Mouse (Mus musculus): ENCODE measurements around the gene Kptn.

The Kptn gene

DNA sequence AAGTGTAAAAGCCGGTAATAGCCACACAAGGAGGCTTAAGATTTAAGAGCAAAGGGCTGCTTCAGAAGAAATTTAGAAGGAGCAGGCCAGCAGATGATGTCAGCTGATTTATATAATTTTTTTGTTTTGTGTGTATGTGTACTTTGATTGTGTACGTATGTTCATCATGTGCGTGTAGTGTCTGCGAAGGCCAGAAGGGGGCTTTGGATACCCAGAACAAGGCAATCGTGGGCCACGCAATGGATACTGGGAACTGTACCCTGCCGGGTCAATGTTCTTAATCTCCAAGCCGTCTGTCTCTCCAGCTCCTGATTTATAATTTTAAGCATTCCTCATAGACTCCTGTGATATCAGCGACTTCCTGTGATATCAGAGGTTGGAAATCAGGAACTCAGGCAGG is 41.6 kb downstream of the Kptn start:
- DNase-seq (ENCODE audit: low read depth, low spot score), result no peak

- DNase-seq (ENCODE audit: low read depth, low spot score), result no peak
Observed at GRCm38 (mm10) chr7:16162036-16162435, 42.3 kb downstream of the Kptn start.

DNA sequence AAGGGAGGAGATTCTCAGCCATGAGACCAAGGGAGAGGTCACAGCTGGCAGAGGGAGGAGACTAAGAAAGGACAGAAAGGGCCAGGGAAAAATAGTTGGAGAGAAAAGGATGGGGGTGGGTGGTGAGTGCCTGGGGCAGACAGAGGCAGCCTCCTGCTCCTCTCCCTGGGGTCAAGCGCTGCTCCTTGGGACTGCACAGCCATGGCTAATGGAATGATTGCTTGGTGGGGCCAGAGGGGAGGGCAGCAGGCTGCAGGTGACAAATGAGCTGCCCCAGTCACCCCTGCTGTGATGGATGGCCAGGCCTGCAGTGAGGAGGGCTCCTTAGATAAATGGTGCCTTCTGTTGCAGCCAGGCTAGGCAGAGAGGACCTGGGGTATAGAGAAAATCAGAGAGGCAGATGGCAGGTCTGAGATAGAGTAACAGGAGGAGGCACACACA is 52.5 kb downstream of the Kptn start:
- no peak for DNase-seq (ENCODE audit: low read depth, low spot score)

DNA sequence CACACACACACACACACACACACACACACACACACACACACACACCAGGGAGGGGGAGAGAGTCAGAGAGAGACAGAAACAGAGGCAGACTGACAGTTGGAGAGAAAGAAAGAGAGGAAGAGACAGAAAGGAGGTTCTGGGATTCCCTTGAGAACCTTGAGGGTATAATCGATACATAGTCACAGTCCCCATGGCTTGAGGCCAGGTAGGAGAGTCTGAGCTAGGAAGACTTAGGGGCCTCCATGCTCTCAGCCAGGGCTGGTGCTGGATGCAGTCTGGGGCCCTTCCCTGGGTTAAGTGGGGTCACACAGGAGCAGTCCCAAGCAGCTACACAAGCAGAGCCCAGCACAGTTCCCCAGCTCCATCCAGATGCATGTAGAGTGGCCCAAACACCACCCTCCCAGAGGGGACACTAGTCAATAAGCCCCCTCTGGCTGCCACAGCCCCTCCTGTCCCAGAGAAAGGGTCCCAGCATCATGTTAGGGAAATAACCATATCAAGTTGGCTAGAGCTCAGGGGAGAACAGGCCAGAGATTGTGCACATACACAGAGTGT is 53.0 kb downstream of the Kptn start:
- DNase-seq (ENCODE audit: low read depth, low spot score), result no peak

DNA sequence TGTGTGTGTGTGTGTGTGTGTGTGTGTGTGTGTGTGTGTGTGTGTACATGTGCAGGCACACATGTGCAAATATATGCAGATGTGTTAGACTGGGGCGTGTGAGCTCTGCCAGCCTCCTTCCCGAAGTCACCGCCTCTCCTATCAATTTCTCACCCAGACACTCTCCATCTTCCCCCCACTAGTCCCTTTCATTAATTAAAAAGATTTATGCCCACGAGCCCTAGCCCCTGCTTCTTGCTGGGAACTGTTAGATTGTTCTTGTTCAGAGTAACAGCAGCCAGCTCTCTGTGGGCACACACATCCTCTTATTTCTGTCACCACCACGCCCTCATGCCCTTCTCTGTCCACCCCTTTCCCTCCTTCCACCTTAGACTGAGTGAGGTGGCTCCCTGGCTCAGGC is 53.5 kb downstream of the Kptn start:
- no peak for DNase-seq (ENCODE audit: low read depth, low spot score)

DNA sequence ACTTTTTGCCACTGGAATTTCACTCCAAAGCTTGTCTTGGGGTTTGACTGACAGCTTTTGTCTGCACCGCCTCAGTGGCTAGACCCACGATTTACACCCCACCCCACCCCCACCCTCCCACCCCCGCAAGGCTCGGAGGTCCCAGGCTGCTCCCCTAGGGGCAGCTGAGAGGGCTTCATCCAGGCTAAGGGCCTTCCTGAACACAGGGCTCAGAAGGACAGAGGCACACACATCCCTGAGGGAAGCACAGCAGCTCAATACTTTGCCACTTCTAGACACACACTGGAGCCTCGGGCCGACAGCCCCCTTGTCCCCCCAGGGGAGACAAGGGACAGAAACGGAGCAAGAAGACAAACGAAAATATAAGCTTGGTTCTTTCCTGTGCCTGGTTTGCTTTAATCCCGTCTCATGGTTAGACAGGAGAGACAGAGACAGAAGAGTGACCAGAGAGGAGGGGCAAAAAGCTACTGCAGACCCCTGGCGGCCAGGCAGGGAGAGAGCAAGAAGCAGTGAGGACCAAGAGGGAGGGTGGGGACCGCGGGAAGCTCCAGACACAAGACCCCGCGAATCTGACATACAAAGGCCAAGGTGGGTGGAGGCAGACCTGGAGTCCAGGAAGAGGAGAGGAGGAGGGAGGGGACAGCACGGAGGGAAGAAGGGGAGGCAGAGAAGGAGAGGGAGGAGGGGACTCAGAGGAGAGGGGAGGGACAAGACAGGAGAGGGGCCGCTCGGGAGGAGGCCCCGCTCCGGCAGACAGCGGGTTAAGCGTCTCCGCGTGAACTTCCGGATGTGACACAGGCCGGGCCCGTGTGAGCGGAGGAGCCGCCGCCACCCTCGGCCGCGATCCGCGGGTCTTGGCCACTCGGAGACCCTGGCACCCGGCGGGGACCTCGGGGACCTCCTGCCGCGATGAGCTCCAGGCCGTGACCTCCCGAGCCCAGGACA is 55.2 kb downstream of the Kptn start, which contains the start of gene Meis3:
Gene Meis3 (plus strand): TSS at position 494 of the 945 bp plus-strand sequence.
- DNase-seq (ENCODE audit: low read depth, low spot score), result peak; percentile 65

DNA sequence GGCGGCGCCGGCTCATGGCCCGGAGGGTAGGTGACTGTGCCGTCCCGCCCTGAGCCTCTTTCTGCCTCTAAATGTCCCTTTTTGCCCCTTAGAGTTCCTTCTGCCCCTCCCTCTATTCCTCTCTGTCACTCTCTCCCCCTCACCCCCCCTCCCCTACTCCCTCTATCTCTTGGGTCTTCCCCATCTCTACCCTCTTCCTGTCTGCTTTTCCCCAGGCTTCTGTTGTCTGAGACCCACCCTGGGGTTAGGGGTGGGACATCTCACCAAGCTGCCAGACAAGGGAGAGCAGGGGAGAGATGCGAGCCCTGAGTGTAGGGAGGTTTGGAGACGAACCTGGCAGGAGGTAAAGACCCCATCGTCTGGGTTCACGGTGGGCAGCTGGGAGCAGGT is 55.8 kb downstream of the Kptn start:
- DNase-seq (ENCODE audit: low read depth, low spot score), result no peak
